9 mouse cellular contexts compared by ENCODE assay signal in the genomic region with DNA sequence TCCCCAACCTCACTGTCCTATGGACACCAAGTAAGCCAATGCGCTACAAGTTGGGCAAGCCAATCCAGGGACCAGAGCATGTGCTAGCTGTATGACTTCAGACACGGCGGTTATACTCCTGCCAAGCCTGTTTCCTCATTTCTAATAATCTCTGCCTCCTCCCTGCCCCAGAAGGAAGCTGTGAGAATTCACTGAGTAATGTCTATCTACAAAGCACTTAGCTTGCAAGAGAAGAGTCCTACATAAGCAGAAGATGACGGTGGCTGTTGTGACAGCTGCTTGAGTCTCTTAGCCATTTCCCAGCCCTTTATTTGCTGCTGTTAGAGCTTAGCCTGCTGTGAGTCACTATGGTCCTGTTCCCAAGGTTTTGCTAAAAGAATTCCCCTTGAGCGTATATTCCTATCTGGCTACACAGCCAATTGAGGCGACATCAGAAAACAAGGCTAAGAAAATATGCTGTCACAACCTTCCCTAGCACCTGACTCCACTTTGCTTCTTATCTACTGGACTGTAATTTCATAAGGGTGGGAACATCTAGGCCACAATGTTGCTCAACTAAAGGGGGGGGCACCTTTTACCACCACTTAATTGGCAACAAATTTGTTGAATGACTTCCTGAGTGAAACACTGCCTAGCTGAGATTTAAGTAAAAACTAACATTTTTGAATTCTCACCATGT.
DNase-seq lines count a peak whose midpoint lies in the region; TF ChIP-seq lines count a peak whose summit lies in the region.
"Had no signal": no experiment of that assay in that cellular context is flagged by ENCODE, and none has a peak within 500 bp of the region (broad histone marks: within the 10 kb centered on the region; RNA-seq: fewer than 3 reads in every experiment).

No protein-coding gene starts in this region.

- no peak for DNase-seq in gastrocnemius, adult 2 months
- DNase-seq in gastrocnemius, postnatal 10 days: no peak
- peak; percentile 79 for DNase-seq in MEL-GATA-1-ER (ENCODE audit: extremely low read depth, low read depth)
- DNase-seq in heart, embryonic 10.5 days (ENCODE audit: low spot score): no peak
- peak; percentile 74 for DNase-seq in lung, postnatal 36 days
- no peak for DNase-seq in urinary bladder, postnatal 14 days (ENCODE audit: low spot score)
- no peak for DNase-seq in kidney, postnatal 36 days
- no peak for DNase-seq in embryo, embryonic 10 days (ENCODE audit: low spot score)

- no peak for TF ChIP-seq CTCF in gastrocnemius, adult 2 months (IDR thresholded peaks at IDR 0.05)

- H3K27me3 ChIP-seq in heart, embryonic 10.5 days (ENCODE audit: insufficient read depth, poor library complexity, severe bottlenecking): no peaks in the 10 kb centered on the region
- H3K27me3 ChIP-seq: CH12.LX had no signal

- 56% methylated on average over 6 of the region's 6 CpGs for WGBS in heart, embryonic 10.5 days

- no peaks in the 10 kb centered on the region for H3K9me3 ChIP-seq in heart, embryonic 10.5 days

- intact Hi-C loops in gastrocnemius, adult 2 months (cut with DNase I): loop anchor here (2.0 kb wide), 1 partner anchor 16 kb away; no protein-coding TSS in a partner anchor

- peaks cover 23% of the 10 kb centered on the region for H3K4me1 ChIP-seq in heart, embryonic 10.5 days

- H3K4me3 ChIP-seq in gastrocnemius, adult 2 months: no peak overlapping the region
- no peak overlapping the region for H3K4me3 ChIP-seq in heart, embryonic 10.5 days

- no peaks in the 10 kb centered on the region for H3K36me3 ChIP-seq in heart, embryonic 10.5 days

- H3K27ac ChIP-seq in gastrocnemius, adult 2 months: peak overlapping the region; percentile 3; the same call in 1 of the 2 replicates
- peak overlapping the region; percentile 26 for H3K27ac ChIP-seq in heart, embryonic 10.5 days

Comparison
In these comparisons a context has a peak if more than half of its experiments do, and no peak if none do; other contexts are left out.
1. DNase-seq: peak in MEL-GATA-1-ER (single experiment) and lung, postnatal 36 days (single experiment); none in gastrocnemius, adult 2 months (single experiment), gastrocnemius, postnatal 10 days (single experiment), heart, embryonic 10.5 days (single experiment), urinary bladder, postnatal 14 days (single experiment), kidney, postnatal 36 days (0 of 2) and embryo, embryonic 10 days (single experiment).